Mouse (Mus musculus): ENCODE results near the gene Pdhx. TPM values are rescaled to one million over a fixed set of nuclear protein-coding genes. Genes with fewer than 3 reads are reported as not detected.
A peak's percentile ranks its signal among the peaks of the same experiment; 100 is the strongest.

Gene Pdhx
- 10 to 100 TPM; 64.7 to 67.1 TPM for total RNA-seq (2021)

GRCm38 (mm10) chr2:103073219-103073982 lies at the start of gene Pdhx, which contains the start of gene Apip:
Gene Pdhx, minus strand, starts transcription at chr2:103073513.
Gene Apip, plus strand, starts transcription at chr2:103073675.
- peak; percentile 97 for DNase-seq (ENCODE audit: extremely low spot score in 1 of 2, low spot score in 1 of 2)

DNA sequence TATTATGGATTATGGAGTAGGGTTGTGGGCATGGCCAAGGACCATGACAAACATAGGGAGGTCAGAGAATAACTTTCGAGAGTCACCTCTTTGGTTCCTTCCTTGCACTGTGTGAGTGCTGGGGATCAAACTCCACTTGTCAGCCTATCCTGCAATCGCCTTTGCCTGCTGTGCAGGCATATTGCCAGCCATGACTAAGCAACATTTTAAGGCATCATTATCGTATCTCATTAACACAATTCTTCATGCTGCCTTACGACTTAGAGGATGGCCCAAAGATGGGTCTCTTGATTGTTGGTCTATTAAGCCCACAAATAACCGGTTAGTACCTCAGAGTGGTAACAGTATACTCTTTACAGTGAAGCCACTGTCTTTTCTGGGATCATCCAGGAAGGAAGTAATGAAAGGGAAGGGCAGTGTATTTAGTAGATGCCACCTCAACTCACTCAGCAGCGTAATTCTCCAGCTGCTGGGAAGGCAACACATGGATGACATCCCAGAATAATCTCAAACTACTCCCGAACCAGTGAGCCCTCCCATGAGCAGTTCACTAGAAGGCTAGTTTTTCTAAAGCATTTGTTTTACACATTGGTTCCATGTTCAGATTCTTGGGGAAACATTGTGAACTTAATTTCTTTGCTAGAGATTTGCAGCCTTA lies 46.0 kb upstream of the Pdhx start:
- no peak for DNase-seq (ENCODE audit: extremely low spot score in 1 of 2, low spot score in 1 of 2)

GRCm38 (mm10) chr2:103118324-103119196 lies 45.2 kb upstream of the Pdhx start:
- no peak for DNase-seq (ENCODE audit: extremely low spot score in 1 of 2, low spot score in 1 of 2)

DNA sequence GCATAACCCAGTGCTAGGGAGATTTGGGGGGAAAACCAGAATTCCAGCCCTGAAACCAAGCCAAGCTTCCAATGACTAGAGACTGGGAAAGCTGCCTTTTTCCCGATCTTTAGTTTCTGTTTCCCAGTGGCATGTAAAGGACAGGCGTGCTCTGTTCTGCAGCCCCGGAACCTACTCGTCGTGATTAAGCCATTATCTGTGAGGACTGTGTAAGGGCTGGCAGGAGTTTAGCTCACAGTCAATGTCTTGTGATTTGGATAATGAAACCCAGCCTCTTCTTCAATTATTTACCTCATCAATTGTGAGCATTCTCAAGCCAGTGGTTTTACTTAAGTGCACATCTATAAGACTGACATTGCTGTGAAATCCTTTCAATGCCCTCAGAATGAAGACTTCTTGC lies 43.9 kb upstream of the Pdhx start:
- no peak for DNase-seq (ENCODE audit: extremely low spot score in 1 of 2, low spot score in 1 of 2)

GRCm38 (mm10) chr2:103111669-103112068 lies 38.4 kb upstream of the Pdhx start:
- no peak for DNase-seq (ENCODE audit: extremely low spot score in 1 of 2, low spot score in 1 of 2)

GRCm38 (mm10) chr2:103106172-103106571 lies 32.9 kb upstream of the Pdhx start:
- DNase-seq (ENCODE audit: extremely low spot score in 1 of 2, low spot score in 1 of 2), result no peak

GRCm38 (mm10) chr2:103102595-103102994 lies 29.3 kb upstream of the Pdhx start:
- no peak for DNase-seq (ENCODE audit: extremely low spot score in 1 of 2, low spot score in 1 of 2)

DNA sequence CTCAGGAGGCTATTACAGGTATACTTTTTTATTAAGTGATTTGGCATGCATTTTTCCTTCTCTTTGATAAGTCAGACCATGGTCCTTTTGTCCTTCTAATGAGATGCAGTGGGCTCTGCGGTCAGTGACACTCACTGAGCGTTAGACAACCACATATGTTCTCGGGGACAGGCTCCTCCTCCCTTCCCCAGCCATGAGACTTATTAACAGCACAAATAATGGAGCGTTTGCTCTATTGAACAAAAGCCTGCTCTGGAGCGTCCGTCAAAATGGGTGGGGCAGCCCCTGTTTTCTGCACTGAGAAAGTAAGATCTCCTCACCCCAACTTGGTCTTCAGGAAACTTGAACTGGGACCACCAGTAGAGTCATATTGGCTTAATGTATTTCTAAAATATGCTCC lies 16.2 kb upstream of the Pdhx start:
- no peak for DNase-seq (ENCODE audit: extremely low spot score in 1 of 2, low spot score in 1 of 2)

GRCm38 (mm10) chr2:103088099-103088498 lies 14.8 kb upstream of the Pdhx start:
- DNase-seq (ENCODE audit: extremely low spot score in 1 of 2, low spot score in 1 of 2), result no peak

- peak in 1 of 2 experiments; percentile 21 for DNase-seq (ENCODE audit: extremely low spot score in 1 of 2, low spot score in 1 of 2)
These were observed 13.1 kb upstream of the Pdhx start for GRCm38 (mm10) chr2:103086432-103086831.

GRCm38 (mm10) chr2:103085633-103086032 lies 12.3 kb upstream of the Pdhx start:
- DNase-seq (ENCODE audit: extremely low spot score in 1 of 2, low spot score in 1 of 2), result no peak

DNA sequence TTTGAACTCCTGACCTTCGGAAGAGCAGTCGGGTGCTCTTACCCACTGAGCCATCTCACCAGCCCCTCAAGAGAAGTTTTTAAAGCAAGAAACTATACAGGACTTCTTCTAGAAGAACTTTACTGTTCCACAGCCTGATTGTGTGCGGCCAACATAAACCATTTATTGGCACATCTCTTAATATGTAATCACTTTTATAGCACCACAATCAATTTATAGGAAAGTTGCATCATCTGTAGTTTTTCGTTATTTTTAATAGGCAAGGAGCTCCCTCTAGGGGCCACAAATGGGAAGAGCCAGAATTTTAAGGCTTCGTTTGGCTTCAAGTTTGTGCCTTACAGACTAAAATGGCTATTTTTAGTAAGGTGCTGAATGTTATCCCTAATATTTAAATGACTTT lies 11.1 kb upstream of the Pdhx start:
- DNase-seq (ENCODE audit: extremely low spot score in 1 of 2, low spot score in 1 of 2), result peak in 1 of 2 experiments; percentile 31

GRCm38 (mm10) chr2:103082853-103083252 lies 9.5 kb upstream of the Pdhx start:
- no peak for DNase-seq (ENCODE audit: extremely low spot score in 1 of 2, low spot score in 1 of 2)

GRCm38 (mm10) chr2:103081706-103082105 lies 8.4 kb upstream of the Pdhx start:
- no peak for DNase-seq (ENCODE audit: extremely low spot score in 1 of 2, low spot score in 1 of 2)

GRCm38 (mm10) chr2:103081117-103081516 lies 7.8 kb upstream of the Pdhx start:
- DNase-seq (ENCODE audit: extremely low spot score in 1 of 2, low spot score in 1 of 2), result no peak

DNA sequence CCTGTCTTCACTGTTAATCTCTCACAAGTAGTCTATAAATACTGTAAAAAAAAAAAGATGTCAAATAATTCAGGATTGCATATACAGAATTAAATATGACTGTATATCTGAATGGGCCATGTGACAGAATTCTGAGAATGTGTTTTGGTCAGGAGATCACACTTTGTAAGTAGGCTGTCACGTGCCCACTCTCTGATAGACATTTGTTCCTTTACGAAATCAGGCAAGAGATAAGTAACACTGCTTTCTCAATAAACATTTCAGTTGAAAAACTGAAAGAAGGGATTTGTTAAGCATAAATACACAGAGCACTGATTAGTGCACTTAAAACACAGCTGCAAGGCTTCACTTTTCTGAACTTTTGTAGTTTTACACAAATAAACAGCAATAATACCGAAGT lies 2.7 kb downstream of the Pdhx start:
- DNase-seq (ENCODE audit: extremely low spot score in 1 of 2, low spot score in 1 of 2), result no peak

DNA sequence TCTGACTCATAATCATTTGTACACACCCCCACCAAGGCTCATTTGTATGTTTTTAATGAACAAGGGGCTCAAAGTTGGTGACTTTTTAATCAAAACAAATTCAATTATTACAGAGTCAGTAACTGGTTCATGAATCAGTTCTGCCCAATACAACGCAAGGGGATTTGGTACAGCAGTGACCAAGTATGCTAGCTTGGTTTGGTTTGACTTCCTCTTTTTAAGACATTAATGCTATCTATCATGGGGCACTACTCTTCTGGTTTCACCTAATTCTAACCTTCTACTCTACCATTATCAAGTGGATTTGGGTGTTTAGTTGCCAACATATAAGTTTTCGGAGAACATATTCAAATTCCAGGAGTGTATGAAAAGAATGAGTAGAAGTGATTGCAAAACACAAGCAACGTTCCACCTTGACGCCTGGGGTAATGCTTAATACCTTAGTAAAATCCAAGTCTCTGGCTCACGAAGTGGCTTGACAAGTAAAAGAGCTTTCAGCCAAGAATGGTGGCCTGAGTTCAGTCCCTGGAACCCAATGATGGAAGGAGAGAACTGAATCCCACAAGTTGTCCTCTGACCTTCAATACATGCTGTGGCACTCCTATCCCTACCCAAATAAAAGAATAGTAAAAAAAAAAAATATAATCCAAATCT lies 3.4 kb downstream of the Pdhx start:
- no peak for DNase-seq (ENCODE audit: extremely low spot score in 1 of 2, low spot score in 1 of 2)

DNA sequence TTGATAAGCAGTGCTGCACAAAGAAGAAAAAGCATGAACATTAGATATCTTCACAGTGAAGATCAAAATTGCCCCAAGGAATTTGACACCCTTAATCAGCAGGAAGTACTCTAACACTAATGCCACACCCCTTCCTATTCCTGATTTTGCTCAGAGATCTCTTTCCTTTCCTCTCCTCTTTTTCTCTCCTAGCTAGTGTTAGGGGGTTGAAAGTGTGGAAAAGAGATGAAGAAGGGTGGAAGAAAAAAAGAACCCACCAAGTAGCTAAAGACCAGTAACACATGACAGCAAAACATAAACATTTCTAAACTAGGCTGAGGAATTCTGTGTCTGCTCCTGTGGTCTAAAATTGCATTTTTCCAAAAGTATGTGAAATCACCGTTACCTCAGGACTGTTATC lies 4.7 kb downstream of the Pdhx start:
- no peak for DNase-seq (ENCODE audit: extremely low spot score in 1 of 2, low spot score in 1 of 2)

DNA sequence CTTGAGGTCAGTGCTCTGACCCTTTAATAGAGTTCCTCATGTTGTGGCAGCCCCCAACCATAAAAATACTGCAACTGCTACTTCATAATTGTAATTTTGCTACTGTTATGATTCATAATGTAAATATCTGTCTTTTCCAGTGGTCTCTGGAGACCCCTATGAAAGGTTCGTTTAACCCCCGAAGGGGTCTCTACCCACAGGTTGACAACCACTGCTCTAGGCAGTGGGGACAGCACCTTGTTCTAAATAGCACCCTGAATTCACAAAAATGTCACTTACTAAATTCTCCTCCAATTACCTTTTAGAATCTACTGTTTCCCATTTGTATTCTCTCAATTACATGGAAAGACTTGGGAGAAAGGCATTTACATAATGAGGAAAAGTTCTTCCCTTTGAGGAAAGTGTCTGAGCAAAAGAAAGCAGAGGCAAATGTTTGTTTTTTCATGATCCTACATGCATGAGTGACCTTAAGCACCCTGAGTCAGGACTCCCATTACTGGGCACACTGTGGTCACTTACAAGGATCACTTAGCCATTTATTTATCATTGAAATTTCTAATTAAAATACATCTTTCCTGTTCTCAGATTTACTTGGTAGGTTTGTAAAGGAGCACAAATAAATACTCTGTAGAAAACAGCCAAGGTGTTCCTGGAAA lies 5.6 kb downstream of the Pdhx start:
- no peak for DNase-seq (ENCODE audit: extremely low spot score in 1 of 2, low spot score in 1 of 2)

Data from layer of hippocampus, postnatal 25 days (tissue).